ENCODE assay signal across 22 mouse cellular contexts in the genomic region with DNA sequence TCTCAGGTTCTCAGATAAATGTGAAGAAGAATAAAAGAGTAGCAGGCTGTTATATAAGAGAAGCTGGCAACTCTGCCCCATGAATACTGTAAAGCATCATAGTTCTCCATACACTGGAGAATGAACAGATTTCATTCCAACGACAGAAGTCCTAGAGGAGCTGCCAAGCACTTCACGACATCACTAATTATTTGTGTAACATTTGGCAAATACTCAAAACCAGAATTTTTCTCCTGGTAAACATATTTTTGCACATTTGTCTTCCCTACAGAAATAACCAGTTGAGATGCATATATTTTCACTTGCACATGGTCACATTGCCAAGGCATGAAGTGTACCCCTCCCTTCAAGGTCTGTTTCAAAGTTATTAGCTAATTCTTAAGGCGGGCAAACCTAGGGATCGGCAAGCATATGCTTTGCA.
DNase-seq lines count a peak whose midpoint lies in the region; ATAC-seq lines count a peak whose summit lies in the region.
"Had no signal": no experiment of that assay in that cellular context is flagged by ENCODE, and none has a peak within 500 bp of the region (broad histone marks: within the 10 kb centered on the region; RNA-seq: fewer than 3 reads in every experiment).

No protein-coding gene starts in this region.

- H3K9me3 ChIP-seq in forebrain, embryonic 16.5 days (ENCODE audit: control insufficient read depth, low read length): no peaks in the 10 kb centered on the region
- H3K9me3 ChIP-seq in hindbrain, embryonic 13.5 days: no peaks in the 10 kb centered on the region
- H3K9me3 ChIP-seq: heart, embryonic 12.5 days; hindbrain, embryonic 10.5 days; limb, embryonic 15.5 days; midbrain, embryonic 12.5 days; neural tube, embryonic 15.5 days had no signal

- peak overlapping the region; percentile 83 for H3K27ac ChIP-seq in forebrain, embryonic 16.5 days (ENCODE audit: low read length)
- no peak overlapping the region for H3K27ac ChIP-seq in hindbrain, embryonic 13.5 days
- H3K27ac ChIP-seq: hindbrain, embryonic 10.5 days; hindbrain, postnatal 0 days; limb, embryonic 15.5 days; liver, embryonic 14.5 days; midbrain, embryonic 12.5 days; neural tube, embryonic 15.5 days had no signal

- H3K4me3 ChIP-seq in forebrain, embryonic 16.5 days (replicated peaks; ENCODE audit: low read length): no peak overlapping the region
- no peak overlapping the region for H3K4me3 ChIP-seq in hindbrain, embryonic 13.5 days
- H3K4me3 ChIP-seq: heart, embryonic 12.5 days; hindbrain, embryonic 10.5 days; limb, embryonic 15.5 days; midbrain, embryonic 12.5 days; neural tube, embryonic 15.5 days had no signal

- no peaks in the 10 kb centered on the region for H3K36me3 ChIP-seq in forebrain, embryonic 16.5 days (ENCODE audit: control insufficient read depth, insufficient read depth)
- no peaks in the 10 kb centered on the region for H3K36me3 ChIP-seq in hindbrain, embryonic 13.5 days
- H3K36me3 ChIP-seq: heart, embryonic 12.5 days; hindbrain, embryonic 10.5 days; limb, embryonic 15.5 days; midbrain, embryonic 12.5 days; neural tube, embryonic 15.5 days had no signal

- H3K27me3 ChIP-seq in forebrain, embryonic 16.5 days (replicated peaks; ENCODE audit: control insufficient read depth, insufficient read depth, low read length): no peaks in the 10 kb centered on the region
- H3K27me3 ChIP-seq in hindbrain, embryonic 13.5 days: no peaks in the 10 kb centered on the region
- H3K27me3 ChIP-seq: heart, embryonic 12.5 days; limb, embryonic 15.5 days; midbrain, embryonic 12.5 days; neural tube, embryonic 15.5 days had no signal

- peak; percentile 78 for ATAC-seq in forebrain, embryonic 16.5 days
- no peak for ATAC-seq in hindbrain, embryonic 13.5 days (ENCODE audit: low FRiP score)
- ATAC-seq: activated CD4-positive, CD25-positive, alpha-beta regulatory T cell, adult 4 months; hindbrain, postnatal 0 days; intestine, postnatal 0 days had no signal

- peaks cover 16% of the 10 kb centered on the region for H3K4me1 ChIP-seq in forebrain, embryonic 16.5 days (replicated peaks; ENCODE audit: control insufficient read depth, insufficient read depth, low read length)
- no peaks in the 10 kb centered on the region for H3K4me1 ChIP-seq in hindbrain, embryonic 13.5 days (replicated peaks)
- H3K4me1 ChIP-seq: heart, embryonic 12.5 days; hindbrain, embryonic 10.5 days; limb, embryonic 15.5 days; midbrain, embryonic 12.5 days; neural tube, embryonic 15.5 days had no signal

- H3K9ac ChIP-seq in forebrain, embryonic 16.5 days (replicated peaks; ENCODE audit: low read depth, low read length): no peak overlapping the region
- H3K9ac ChIP-seq in hindbrain, embryonic 13.5 days: no peak overlapping the region
- H3K9ac ChIP-seq: heart, embryonic 12.5 days; limb, embryonic 15.5 days; liver, embryonic 14.5 days; lung, embryonic 14.5 days; midbrain, embryonic 12.5 days; neural tube, embryonic 15.5 days had no signal

- intact Hi-C loops in left cerebral cortex, postnatal 14 days (cut with DNase I): loop anchor here (5.0 to 10.0 kb wide), 2 partner anchors 129 to 223 kb away; partner anchors contain the start of gene Smarca2
- intact Hi-C loops in left cerebral cortex, postnatal 10 days (cut with DNase I): no loop called here

- 44% methylated on average over 4 of the region's 4 CpGs for WGBS in forebrain, embryonic 16.5 days
- WGBS in hindbrain, embryonic 13.5 days: 88% methylated on average over 4 of the region's 4 CpGs

- DNase-seq in frontal cortex, adult 2 months (ENCODE audit: extremely low spot score in 1 of 2, low spot score in 1 of 2): peak; percentile 41 to 59
- no peak for DNase-seq in frontal cortex, postnatal 25 days (ENCODE audit: low spot score in 2 of 2)
- DNase-seq in left cerebral cortex, postnatal 14 days (ENCODE audit: low spot score in 2 of 2): peak; percentile 18 to 46
- DNase-seq in left cerebral cortex, postnatal 10 days (ENCODE audit: extremely low spot score in 1 of 2, low spot score in 2 of 2): no peak
- peak; percentile 16 for DNase-seq in layer of hippocampus, adult 9-11 months
- DNase-seq: adrenal gland, adult 8-10 months; gastrocnemius, postnatal 25 days; heart, adult 18-20 months; heart, postnatal 10 days; kidney, postnatal 25 days had no signal

- no peak overlapping the region for H3K4me2 ChIP-seq in forebrain, embryonic 16.5 days (ENCODE audit: low read length)
- H3K4me2 ChIP-seq in hindbrain, embryonic 13.5 days: no peak overlapping the region
- H3K4me2 ChIP-seq: heart, embryonic 12.5 days; limb, embryonic 15.5 days; lung, embryonic 14.5 days; midbrain, embryonic 12.5 days; neural tube, embryonic 15.5 days had no signal

Comparison
In these comparisons a context has a peak if more than half of its experiments do, and no peak if none do; other contexts are left out.
1. DNase-seq: peak in frontal cortex, adult 2 months (2 of 2), left cerebral cortex, postnatal 14 days (2 of 2) and layer of hippocampus, adult 9-11 months (single experiment); none in frontal cortex, postnatal 25 days (0 of 2) and left cerebral cortex, postnatal 10 days (0 of 2).